Mouse (Mus musculus) ZHBTc4 (cell line): ENCODE results near the gene Sde2.
A peak's percentile ranks its signal among the peaks of the same experiment; 100 is the strongest.

ENCODE experiments used
- DNase-seq: peaks from one replicate; pipeline ENCODE4 v3.0.0-alpha.2; 2011; ENCODE audit warnings: low read depth, low spot score

Sde2 gene

GRCm38 (mm10) chr1:180850316-180851270 lies at the start of gene Sde2:
Sde2 (plus strand) TSS chr1:180851127.
- DNase-seq, result peak; percentile 100

DNA sequence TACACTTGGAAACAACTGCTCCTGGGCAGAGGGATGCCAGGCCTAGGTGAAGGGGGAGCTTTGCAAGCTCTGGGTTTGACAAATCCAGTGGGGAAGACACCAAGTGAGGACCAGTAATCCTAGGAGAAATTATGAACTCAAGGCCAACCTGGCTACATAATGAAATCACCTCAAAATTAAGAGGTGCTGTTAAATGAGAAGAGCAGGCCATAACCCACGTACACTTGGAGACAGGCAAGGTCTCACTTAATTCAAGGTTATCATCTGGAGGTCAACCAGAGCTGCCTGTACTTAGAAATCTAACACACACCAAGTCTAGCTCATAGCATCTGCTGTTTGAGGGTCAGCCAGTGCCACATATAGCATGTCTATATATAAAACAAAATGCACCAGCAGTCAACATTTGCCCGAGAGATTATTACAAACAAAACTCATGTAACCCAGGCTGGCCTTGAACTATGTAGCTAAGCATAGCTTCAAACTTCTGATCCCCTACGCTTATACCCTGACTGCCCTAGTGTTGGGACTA lies 49.4 kb upstream of the Sde2 start:
- DNase-seq, result no peak

- DNase-seq, result peak; percentile 46
These were observed 47.0 kb upstream of the Sde2 start for GRCm38 (mm10) chr1:180803881-180804280.

GRCm38 (mm10) chr1:180808831-180809230 lies 42.1 kb upstream of the Sde2 start:
- DNase-seq, result no peak

GRCm38 (mm10) chr1:180810976-180811375 lies 40.0 kb upstream of the Sde2 start:
- peak; percentile 39 for DNase-seq

DNA sequence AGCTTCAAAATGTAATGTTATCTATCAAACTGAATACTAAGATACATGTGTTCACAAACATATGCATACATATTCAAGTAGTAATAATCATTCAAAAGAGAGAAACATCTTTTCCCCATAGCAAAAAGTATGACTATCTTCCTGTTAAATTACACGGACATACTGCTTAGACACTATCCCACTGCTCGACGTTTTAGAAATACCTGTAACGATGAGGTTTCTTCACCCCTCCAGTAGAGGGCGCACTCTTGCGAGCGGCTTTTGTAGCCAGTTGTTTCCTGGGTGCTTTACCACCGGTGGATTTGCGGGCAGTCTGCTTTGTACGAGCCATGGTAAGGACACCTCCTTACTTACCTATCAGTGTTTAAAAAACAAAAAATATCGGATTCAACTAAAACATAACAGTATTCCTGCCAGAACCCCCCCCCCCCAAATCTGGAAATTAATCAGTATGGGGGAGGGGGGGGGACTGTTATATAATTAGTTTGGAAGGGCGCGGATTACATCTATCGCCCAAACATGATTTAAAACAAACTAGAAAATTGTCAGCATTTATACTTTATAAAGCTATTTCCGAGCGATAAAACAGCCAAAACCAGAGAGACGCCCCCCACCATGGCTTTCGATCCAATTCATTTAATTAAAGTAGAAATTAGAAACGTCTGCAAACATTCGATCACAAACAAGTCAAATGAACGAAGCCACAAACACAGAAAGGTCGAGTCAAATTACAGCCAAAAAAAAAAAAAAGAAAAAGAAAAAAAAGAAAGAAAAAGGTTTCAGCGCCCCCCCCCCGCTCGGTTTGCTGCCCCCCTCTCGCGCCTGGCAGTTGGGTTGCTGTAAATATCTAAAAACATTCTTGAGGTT lies 39.1 kb upstream of the Sde2 start:
- DNase-seq, result peak; percentile 63

GRCm38 (mm10) chr1:180812463-180813408 lies 38.2 kb upstream of the Sde2 start:
- DNase-seq, result peak; percentile 68

DNA sequence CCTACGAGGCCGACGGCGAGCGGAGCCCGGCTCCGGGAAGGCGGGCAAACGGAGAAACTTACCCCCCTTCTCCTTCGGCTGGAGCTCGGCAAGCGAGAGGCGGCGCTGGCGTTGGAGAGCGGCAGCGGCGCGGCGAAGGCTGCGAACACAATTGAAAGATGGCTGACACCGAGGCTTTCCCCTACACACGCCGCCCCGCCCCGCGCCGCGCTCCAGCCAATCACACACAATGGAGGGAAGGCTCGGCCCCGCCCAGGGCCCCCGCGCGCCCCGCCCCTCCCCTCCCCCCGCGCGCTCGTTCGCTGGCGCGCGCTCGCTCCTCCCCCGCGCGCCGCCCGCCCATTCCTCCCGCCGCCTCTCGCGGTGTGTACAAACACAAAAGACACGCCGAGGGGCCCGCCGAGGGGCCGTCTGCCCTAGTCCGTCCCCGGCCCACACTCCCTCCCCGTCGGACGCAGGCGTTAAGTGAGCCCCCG lies 37.5 kb upstream of the Sde2 start:
- DNase-seq, result peak; percentile 96

DNA sequence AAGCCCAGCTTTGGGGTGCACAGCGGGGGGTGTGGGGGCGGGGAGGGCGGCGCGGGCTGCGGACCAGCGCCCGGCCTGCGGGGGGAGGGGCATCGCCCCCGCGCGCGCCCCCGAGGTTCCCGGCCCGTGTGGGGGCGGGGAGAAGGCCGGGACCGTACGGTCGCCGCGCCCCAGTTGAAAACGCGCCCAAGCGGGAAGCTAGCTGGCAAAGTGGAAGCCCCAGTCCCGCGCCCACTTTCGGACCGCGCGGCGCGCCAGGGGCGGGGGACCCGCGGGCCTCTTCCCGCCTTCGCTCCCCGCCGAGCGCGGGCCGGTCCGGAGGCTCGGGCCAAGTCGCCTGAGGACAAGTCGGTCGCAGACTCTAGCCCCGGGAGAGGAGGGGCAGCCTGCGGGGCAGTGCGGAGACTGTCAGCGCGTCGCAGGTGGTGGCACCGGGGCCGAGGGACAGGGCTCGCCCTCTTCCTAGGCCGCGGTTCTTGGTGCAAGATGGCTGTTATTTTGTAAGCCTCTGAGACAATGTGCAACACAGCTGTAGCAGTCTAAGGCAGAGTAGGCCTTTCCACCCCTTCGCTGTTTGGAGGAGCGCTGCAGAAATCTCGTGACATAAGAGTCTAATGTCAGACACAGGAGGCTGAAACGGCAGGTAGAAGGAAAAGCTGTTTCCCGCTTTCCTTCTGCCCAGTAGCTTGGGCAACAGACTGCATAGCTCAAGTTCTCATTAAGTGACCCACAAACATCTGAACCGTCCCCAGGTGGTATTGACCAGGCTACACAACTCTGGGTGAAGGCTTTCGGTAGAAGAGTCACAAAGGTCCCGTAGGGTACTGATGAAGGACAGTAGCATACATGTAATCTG lies 36.8 kb upstream of the Sde2 start, which contains the start of gene H3f3a:
TSS of gene H3f3a (minus strand) at position 59 of the 856 bp plus-strand sequence.
- peak; percentile 72 for DNase-seq

- DNase-seq, result no peak
These were observed 35.4 kb upstream of the Sde2 start for GRCm38 (mm10) chr1:180815371-180816024.

- DNase-seq, result no peak
These were observed 32.9 kb upstream of the Sde2 start for GRCm38 (mm10) chr1:180818000-180818399.

- no peak for DNase-seq
These were observed 29.8 kb upstream of the Sde2 start for GRCm38 (mm10) chr1:180821101-180821500.

DNA sequence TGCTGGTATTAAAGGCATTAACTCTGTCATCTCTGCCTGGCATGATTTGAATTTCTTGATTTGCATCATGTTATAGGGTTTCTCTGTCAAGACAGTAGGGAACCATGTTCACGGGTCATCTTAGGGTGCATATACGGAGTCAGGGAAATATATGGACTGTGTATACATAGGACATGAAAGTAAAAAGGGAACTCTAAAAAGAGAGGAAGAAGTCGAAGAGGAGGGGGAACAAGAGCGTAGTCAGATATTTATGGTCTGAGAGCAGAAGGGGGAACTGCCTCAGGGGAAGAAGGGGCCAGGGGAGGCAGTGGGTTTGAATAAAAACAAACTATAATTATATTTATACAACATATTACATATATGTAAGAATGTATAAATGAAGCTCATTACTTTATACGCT lies 28.7 kb upstream of the Sde2 start:
- no peak for DNase-seq

- no peak for DNase-seq
These were observed 27.2 kb upstream of the Sde2 start for GRCm38 (mm10) chr1:180823716-180824115.

GRCm38 (mm10) chr1:180824721-180825120 lies 26.2 kb upstream of the Sde2 start:
- no peak for DNase-seq

DNA sequence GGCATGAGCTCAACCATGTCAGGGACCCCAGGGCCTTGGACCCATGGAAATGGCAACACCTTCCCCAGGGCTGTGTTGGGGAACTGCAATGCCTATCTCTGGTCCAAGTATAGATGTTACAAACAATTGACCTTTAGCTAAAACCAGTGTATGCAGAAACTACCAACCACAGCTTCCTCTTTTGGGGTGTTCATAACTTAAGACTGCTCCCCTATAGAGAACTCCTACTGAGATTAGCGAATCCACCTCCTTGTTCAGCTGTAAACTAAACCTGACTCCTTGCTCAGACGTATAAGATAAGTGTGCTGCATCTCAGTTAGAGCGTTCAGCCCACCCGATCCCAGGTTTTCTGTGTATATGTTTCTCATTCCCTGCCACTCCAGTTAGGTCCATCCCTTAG lies 24.3 kb upstream of the Sde2 start:
- no peak for DNase-seq

DNA sequence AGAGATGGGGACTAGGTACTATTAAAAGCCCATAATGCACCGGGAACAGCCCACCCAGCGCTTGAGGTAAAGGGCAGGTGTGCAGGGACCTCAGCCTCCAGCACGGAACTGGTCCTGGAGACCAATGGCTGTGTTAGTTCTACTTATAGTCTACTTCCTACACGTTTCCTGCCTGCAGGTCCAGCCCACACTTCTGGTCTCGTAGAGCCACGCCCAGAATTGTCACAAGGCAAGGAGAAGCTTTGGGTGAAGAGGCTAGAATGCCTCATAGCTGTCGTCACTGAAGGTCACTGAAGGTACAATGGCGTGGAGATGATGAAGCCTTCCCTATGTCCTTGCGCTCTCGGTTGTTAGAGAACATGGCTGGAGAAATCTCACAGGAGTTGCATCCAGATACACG lies 21.2 kb upstream of the Sde2 start:
- peak; percentile 78 for DNase-seq

DNA sequence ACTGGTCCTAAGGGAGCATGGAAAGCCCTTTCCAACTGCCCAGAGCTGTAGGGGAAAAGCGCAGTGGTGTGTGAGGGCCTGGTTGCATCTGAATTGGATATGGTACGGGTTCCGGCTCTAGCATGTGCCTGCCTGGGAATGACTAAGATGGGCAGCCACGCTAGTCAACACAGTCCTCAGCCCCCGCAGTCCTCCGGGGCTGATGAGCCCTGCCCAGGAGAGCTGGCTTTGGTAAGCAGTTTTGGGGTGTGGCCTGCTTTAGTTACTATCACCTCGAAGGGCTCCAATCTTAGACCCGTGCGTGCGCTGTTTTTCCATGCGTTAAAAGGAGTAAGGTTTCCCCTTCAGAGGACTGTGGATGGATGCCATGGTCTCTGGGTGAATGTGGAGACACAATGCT lies 20.8 kb upstream of the Sde2 start:
- no peak for DNase-seq
